Mouse (Mus musculus) MEL (cell line): Measurements from ENCODE around the gene Gtpbp8. TPM values are rescaled to one million over a fixed set of nuclear protein-coding genes. Genes with fewer than 3 reads are reported as not detected.

ENCODE experiments used
- DNase-seq: peaks from one replicate; pipeline ENCODE4 v3.0.0; 2011; ENCODE audit warnings: low read depth, low spot score
- H3K27ac ChIP-seq: 2 replicates; pipeline ENCODE4 v1.5.1; 2012; ENCODE audit warnings: low read depth, mild to moderate bottlenecking, control low read depth, low read length, moderate library complexity; ENCODE audit not compliant: control insufficient read depth
- H3K27me3 ChIP-seq, 2 experiments: fragments of 150-350 bp in 1 of 2; sonication (generic) in 1 of 2; 2 replicates each; pipeline ENCODE4 v1.6.1; 2012; ENCODE audit warnings: low read length in 2 of 2, mild to moderate bottlenecking in 2 of 2, improper control_type of control experiment in 1 of 2, moderate library complexity in 1 of 2; ENCODE audit not compliant: insufficient read depth in 2 of 2, control insufficient read depth in 1 of 2
- H3K36me3 ChIP-seq, 2 experiments: 2 replicates each; pipeline ENCODE4 v1.6.1; 2012 to 2014; ENCODE audit warnings: low read length in 2 of 2, improper control_type of control experiment in 1 of 2, inconsistent platforms in 1 of 2, mild to moderate bottlenecking in 1 of 2; ENCODE audit not compliant: insufficient read depth in 2 of 2, control insufficient read depth in 1 of 2
- H3K4me1 ChIP-seq, 2 experiments: fragments of 150-350 bp in 1 of 2; sonication (generic) in 1 of 2; 2 replicates each; pipeline ENCODE4 v1.6.1; 2012; ENCODE audit warnings: low read length in 2 of 2, improper control_type of control experiment in 1 of 2, mild to moderate bottlenecking in 1 of 2; ENCODE audit not compliant: insufficient read depth in 2 of 2, control insufficient read depth in 1 of 2
- H3K4me3 ChIP-seq, 2 experiments: fragments of 150-350 bp in 1 of 2; sonication (generic) in 1 of 2; 2 replicates each; pipeline ENCODE4 v1.5.1; 2012; ENCODE audit warnings: low read depth in 2 of 2, low read length in 2 of 2, mild to moderate bottlenecking in 2 of 2, moderate library complexity in 2 of 2, control low read depth in 1 of 2, improper control_type of control experiment in 1 of 2; ENCODE audit not compliant: control insufficient read depth in 1 of 2, insufficient read depth in 1 of 2
- H3K79me2 ChIP-seq: 2 replicates; pipeline ENCODE4 v1.6.1; 2012; ENCODE audit warnings: mild to moderate bottlenecking, low read length, moderate library complexity; ENCODE audit not compliant: control insufficient read depth, poor library complexity, insufficient read depth
- H3K9ac ChIP-seq: 2 replicates; pipeline ENCODE4 v1.6.1; 2012; ENCODE audit warnings: low read depth, mild to moderate bottlenecking, control low read depth, low read length, moderate library complexity; ENCODE audit not compliant: control insufficient read depth, poor library complexity, severe bottlenecking
- H3K9me3 ChIP-seq: fragments of 150-350 bp; sonication (generic); replicated peaks from 2 replicates; pipeline ENCODE4 v1.6.1; 2012; ENCODE audit warnings: mild to moderate bottlenecking, low read length, improper control_type of control experiment, moderate library complexity; ENCODE audit not compliant: insufficient read depth
- BHLHE40 ChIP-seq: IDR thresholded peaks from 2 replicates; pipeline ENCODE4 v1.6.1; 2012; ENCODE audit warnings: low read depth, mild to moderate bottlenecking, inconsistent platforms, low read length, improper control_type of control experiment, borderline replicate concordance
- CHD2 ChIP-seq: IDR thresholded peaks from 2 replicates; pipeline ENCODE4 v1.6.1; 2011; ENCODE audit warnings: low read length, improper control_type of control experiment
- CTCF ChIP-seq, 3 experiments: IDR thresholded peaks in 2 of 3; conservative IDR thresholded peaks in 1 of 3; 2 replicates each; pipeline ENCODE4 v1.5.1; 2011 to 2012; ENCODE audit warnings: low read length in 3 of 3, low read depth in 2 of 3, mild to moderate bottlenecking in 2 of 3, improper control_type of control experiment in 1 of 3, inconsistent platforms in 1 of 3, mixed read lengths in 1 of 3, moderate library complexity in 1 of 3; ENCODE audit not compliant: control insufficient read depth in 1 of 3, insufficient read depth in 1 of 3, poor library complexity in 1 of 3, severe bottlenecking in 1 of 3
- E2F4 ChIP-seq: IDR thresholded peaks from 2 replicates; pipeline ENCODE4 v1.6.1; 2011; ENCODE audit warnings: low read depth, low read length, improper control_type of control experiment, borderline replicate concordance
- ELF1 ChIP-seq: IDR thresholded peaks from 2 replicates; pipeline ENCODE4 v1.6.1; 2014; ENCODE audit warnings: low read depth, mild to moderate bottlenecking, inconsistent platforms, low read length, improper control_type of control experiment, moderate library complexity
- EP300 ChIP-seq, 2 experiments: IDR thresholded peaks; 2 replicates each; pipeline ENCODE4 v1.6.1; 2011; ENCODE audit warnings: improper control_type of control experiment in 2 of 2, low read length in 2 of 2, low read depth in 1 of 2, mild to moderate bottlenecking in 1 of 2
- ETS1 ChIP-seq: IDR thresholded peaks from 2 replicates; pipeline ENCODE4 v1.6.1; 2012; ENCODE audit warnings: low read depth, mild to moderate bottlenecking, inconsistent platforms, low read length, improper control_type of control experiment, moderate library complexity
- GABPA ChIP-seq: IDR thresholded peaks from 2 replicates; pipeline ENCODE4 v1.6.1; 2012; ENCODE audit warnings: low read depth, mild to moderate bottlenecking, inconsistent platforms, low read length, improper control_type of control experiment, moderate library complexity
- GATA1 ChIP-seq: IDR thresholded peaks from 2 replicates; pipeline ENCODE4 v1.6.1; 2011; ENCODE audit warnings: low read depth, low read length, improper control_type of control experiment
- HCFC1 ChIP-seq: IDR thresholded peaks from 2 replicates; pipeline ENCODE4 v1.6.1; 2012; ENCODE audit warnings: low read depth, mild to moderate bottlenecking, inconsistent platforms, low read length, improper control_type of control experiment, moderate library complexity
- KAT2A ChIP-seq: conservative IDR thresholded peaks from 2 replicates; pipeline ENCODE4 v1.6.1; 2012; ENCODE audit warnings: low read depth, low read length, improper control_type of control experiment, inconsistent platforms
- MAFK ChIP-seq: IDR thresholded peaks from 2 replicates; pipeline ENCODE4 v1.6.1; 2011; ENCODE audit warnings: low read depth, mild to moderate bottlenecking, low read length, improper control_type of control experiment, borderline replicate concordance
- MAZ ChIP-seq: IDR thresholded peaks from 2 replicates; pipeline ENCODE4 v1.6.1; 2012; ENCODE audit warnings: low read depth, mild to moderate bottlenecking, inconsistent platforms, low read length, improper control_type of control experiment
- MEF2A ChIP-seq: IDR thresholded peaks from 2 replicates; pipeline ENCODE4 v1.6.1; 2014; ENCODE audit warnings: low read depth, mild to moderate bottlenecking, inconsistent platforms, low read length, improper control_type of control experiment; ENCODE audit not compliant: poor library complexity, insufficient replicate concordance, severe bottlenecking; ENCODE audit errors: extremely low read depth
- MXI1 ChIP-seq: IDR thresholded peaks from 2 replicates; pipeline ENCODE4 v1.6.1; 2011; ENCODE audit warnings: mild to moderate bottlenecking, low read depth, low read length, improper control_type of control experiment
- MYB ChIP-seq: IDR thresholded peaks from 2 replicates; pipeline ENCODE4 v1.6.1; 2011; ENCODE audit warnings: mild to moderate bottlenecking, low read depth, low read length, improper control_type of control experiment
- MYC ChIP-seq: IDR thresholded peaks from 2 replicates; pipeline ENCODE4 v1.6.1; 2011; ENCODE audit warnings: low read depth, mild to moderate bottlenecking, low read length, improper control_type of control experiment, moderate library complexity
- NELFE ChIP-seq: IDR thresholded peaks from 2 replicates; pipeline ENCODE4 v1.6.1; 2011; ENCODE audit warnings: low read depth, low read length, improper control_type of control experiment
- NRF1 ChIP-seq: IDR thresholded peaks from 2 replicates; pipeline ENCODE4 v1.6.1; 2014; ENCODE audit warnings: low read depth, mild to moderate bottlenecking, inconsistent platforms, low read length, improper control_type of control experiment, moderate library complexity; ENCODE audit not compliant: poor library complexity, insufficient read depth, severe bottlenecking
- POLR2A ChIP-seq, 2 experiments: IDR thresholded peaks; 2 replicates each; pipeline ENCODE4 v1.6.1; 2011 to 2012; ENCODE audit warnings: low read length in 2 of 2, mild to moderate bottlenecking in 2 of 2, control low read depth in 1 of 2, improper control_type of control experiment in 1 of 2, low read depth in 1 of 2, moderate library complexity in 1 of 2; ENCODE audit not compliant: control insufficient read depth in 1 of 2, insufficient read depth in 1 of 2, poor library complexity in 1 of 2
- POLR2AphosphoS2 ChIP-seq: IDR thresholded peaks from 2 replicates; pipeline ENCODE4 v1.6.1; 2011; ENCODE audit warnings: low read length, improper control_type of control experiment
- POLR2AphosphoS5 ChIP-seq: IDR thresholded peaks from 2 replicates; pipeline ENCODE4 v1.6.1; 2012; ENCODE audit warnings: low read depth, borderline replicate concordance, mild to moderate bottlenecking, inconsistent platforms, low read length, moderate library complexity, mixed read lengths
- RAD21 ChIP-seq: IDR thresholded peaks from 2 replicates; pipeline ENCODE4 v1.6.1; 2011; ENCODE audit warnings: mild to moderate bottlenecking, low read depth, low read length, improper control_type of control experiment
- RCOR1 ChIP-seq: IDR thresholded peaks from 2 replicates; pipeline ENCODE4 v1.6.1; 2012; ENCODE audit warnings: low read depth, mild to moderate bottlenecking, inconsistent platforms, low read length, improper control_type of control experiment
- SIN3A ChIP-seq: IDR thresholded peaks from 2 replicates; pipeline ENCODE4 v1.6.1; 2012; ENCODE audit warnings: low read length, improper control_type of control experiment, inconsistent platforms
- SMC3 ChIP-seq: IDR thresholded peaks from 2 replicates; pipeline ENCODE4 v1.6.1; 2011; ENCODE audit warnings: low read depth, low read length, improper control_type of control experiment
- TAL1 ChIP-seq: IDR thresholded peaks from 2 replicates; pipeline ENCODE4 v1.6.1; 2012; ENCODE audit warnings: mild to moderate bottlenecking, inconsistent platforms, low read length, moderate library complexity, mixed read lengths
- TBP ChIP-seq: IDR thresholded peaks from 2 replicates; pipeline ENCODE4 v1.8.0; 2011; ENCODE audit warnings: low read depth, low read length, improper control_type of control experiment
- TCF12 ChIP-seq: IDR thresholded peaks from 2 replicates; pipeline ENCODE4 v1.6.1; 2014; ENCODE audit warnings: low read depth, mild to moderate bottlenecking, inconsistent platforms, low read length, improper control_type of control experiment, moderate library complexity
- UBTF ChIP-seq: IDR thresholded peaks from 2 replicates; pipeline ENCODE4 v1.6.1; 2012; ENCODE audit warnings: low read depth, mild to moderate bottlenecking, inconsistent platforms, low read length, improper control_type of control experiment, moderate library complexity, borderline replicate concordance; ENCODE audit not compliant: insufficient read depth
- USF1 ChIP-seq: IDR thresholded peaks from 2 replicates; pipeline ENCODE4 v1.6.1; 2014; ENCODE audit warnings: low read depth, mild to moderate bottlenecking, inconsistent platforms, low read length, improper control_type of control experiment, moderate library complexity
- USF2 ChIP-seq, 2 experiments: IDR thresholded peaks; 2 replicates each; pipeline ENCODE4 v1.6.1; 2011 to 2012; ENCODE audit warnings: improper control_type of control experiment in 2 of 2, low read length in 2 of 2, borderline replicate concordance in 1 of 2, inconsistent platforms in 1 of 2, low read depth in 1 of 2, mild to moderate bottlenecking in 1 of 2; ENCODE audit not compliant: insufficient read depth in 1 of 2
- ZC3H11A ChIP-seq: IDR thresholded peaks from 2 replicates; pipeline ENCODE4 v1.6.1; 2012; ENCODE audit warnings: low read depth, mild to moderate bottlenecking, inconsistent platforms, low read length, improper control_type of control experiment
- ZKSCAN1 ChIP-seq: IDR thresholded peaks from 2 replicates; pipeline ENCODE4 v1.6.1; 2012; ENCODE audit warnings: low read depth, mild to moderate bottlenecking, inconsistent platforms, low read length, improper control_type of control experiment, moderate library complexity
- ZMIZ1 ChIP-seq: IDR thresholded peaks from 2 replicates; pipeline ENCODE4 v1.6.1; 2012; ENCODE audit warnings: low read depth, mild to moderate bottlenecking, inconsistent platforms, low read length, improper control_type of control experiment, moderate library complexity
- ZNF384 ChIP-seq: IDR thresholded peaks from 2 replicates; pipeline ENCODE4 v1.6.1; 2012; ENCODE audit warnings: low read depth, mild to moderate bottlenecking, inconsistent platforms, low read length, improper control_type of control experiment
- polyA plus RNA-seq, 2 experiments: library from polyadenylated mRNA; stranded (reverse) in 1 of 2; unstranded in 1 of 2; fragments of >175 nt in 1 of 2; fragments of >200 nt in 1 of 2; gene quantifications; 2 replicates each; pipeline versions ENCODE4 v1.2.1 to v1.2.4; 2012; ENCODE audit warnings: low replicate concordance in 2 of 2, low read depth in 1 of 2; ENCODE audit not compliant: insufficient read length in 2 of 2, insufficient read depth in 1 of 2, missing spikeins in 1 of 2
- total RNA-seq: library from RNA; depleted of rRNA; stranded (reverse); fragments of 300-350 nt; gene quantifications from 2 replicates; pipeline ENCODE4 v1.2.3, GENCODE M21; 2012

Gtpbp8 gene
- total and polyA plus RNA-seq, 3 experiments: 10.7 to 14.4 TPM; not detected in 1

GRCm38 (mm10) chr16:44778538-44779147 lies 32.5 kb upstream of the Gtpbp8 start:
- no peaks in the 10 kb centered on the region for H3K9me3 ChIP-seq
- peak overlapping the region; percentile 63 for H3K9ac ChIP-seq
- H3K4me1 ChIP-seq: peaks cover under 1 to 5% of the 10 kb centered on the region in 2 experiments; a peak in 2 of 4 replicates
- peaks cover 0 to 20% of the 10 kb centered on the region in 2 experiments; a peak in 2 of 4 replicates for H3K36me3 ChIP-seq
- peak overlapping the region; percentile 47 to 52 for H3K4me3 ChIP-seq
- peak overlapping the region; percentile 85 for H3K27ac ChIP-seq
- no peaks in the 10 kb centered on the region for H3K79me2 ChIP-seq
- DNase-seq: peak; percentile 88
- no peaks in the 10 kb centered on the region for H3K27me3 ChIP-seq
- TF ChIP-seq GATA1 (peak; percentile 59), ZC3H11A (no peak), TCF12 (peak; percentile 41; the same call in 1 of the 2 replicates), MYC (0 out of 2 replicates have a peak, but pooled peaks have one; percentile 28), ELF1 (no peak), BHLHE40 (0 out of 2 replicates have a peak, but pooled peaks have one; percentile 64), ETS1 (peak; percentile 58), CTCF (IDR thresholded peaks at IDR 0.05 in 2 of 3, conservative IDR thresholded peaks at IDR 0.05 in 1 of 3; ENCODE audit: control insufficient read depth in 1 of 3, insufficient read depth in 1 of 3, low read depth in 2 of 3, low read length in 3 of 3, poor library complexity in 1 of 3, severe bottlenecking in 1 of 3) (no peak), USF2 (IDR thresholded peaks at IDR 0.05; ENCODE audit: borderline replicate concordance in 1 of 2, insufficient read depth in 1 of 2, low read depth in 1 of 2, low read length in 2 of 2) (no peak), ZKSCAN1 (no peak), POLR2A (IDR thresholded peaks at IDR 0.05; ENCODE audit: control insufficient read depth in 1 of 2, insufficient read depth in 1 of 2, low read depth in 1 of 2, low read length in 2 of 2, poor library complexity in 1 of 2) (peak in 1 of 2 experiments; percentile 45; a peak in 2 of 4 replicates), USF1 (peak; percentile 57), MAZ (no peak), ZMIZ1 (no peak), TAL1 (peak; percentile 61), RAD21 (no peak), NELFE (peak; percentile 22; the same call in 1 of the 2 replicates), MAFK (no peak), SIN3A (peak; percentile 45), ZNF384 (no peak), NRF1 (no peak), MXI1 (peak; percentile 78), GABPA (no peak), POLR2AphosphoS2 (no peak), SMC3 (no peak), MEF2A (no peak), KAT2A (no peak), CHD2 (no peak), MYB (no peak), UBTF (no peak), TBP (no peak; the same call in none of the 2 replicates), EP300 (IDR thresholded peaks at IDR 0.05; ENCODE audit: low read depth in 1 of 2, low read length in 2 of 2) (peak; percentile 56 to 63), E2F4 (no peak), RCOR1 (peak; percentile 87), HCFC1 (0 out of 2 replicates have a peak, but pooled peaks have one; percentile 23), POLR2AphosphoS5 (no peak)
